9 mouse cellular contexts compared by ENCODE assay signal in genomic region chr16:31695286-31696020, GRCm38 (mm10). TPM values are rescaled to one million over a fixed set of nuclear protein-coding genes. Genes with fewer than 3 reads are reported as not detected.
DNase-seq lines count a peak whose midpoint lies in the region; ATAC-seq and TF ChIP-seq lines count a peak whose summit lies in the region.
"Had no signal": no experiment of that assay in that cellular context is flagged by ENCODE, and none has a peak within 500 bp of the region (broad histone marks: within the 10 kb centered on the region; RNA-seq: fewer than 3 reads in every experiment).

No protein-coding gene starts in this region.

- no peaks in the 10 kb centered on the region for H3K27me3 ChIP-seq in cerebellum, adult 2 months (ENCODE audit: control insufficient read depth, insufficient read depth, low read length)
- no peaks in the 10 kb centered on the region for H3K27me3 ChIP-seq in midbrain, embryonic 11.5 days (ENCODE audit: control insufficient read depth, insufficient read depth, low read length)
- no peaks in the 10 kb centered on the region for H3K27me3 ChIP-seq in midbrain, embryonic 10.5 days (ENCODE audit: low read depth, poor library complexity, severe bottlenecking)
- H3K27me3 ChIP-seq in stomach, embryonic 16.5 days (ENCODE audit: control insufficient read depth, insufficient read depth, low read length), result no peaks in the 10 kb centered on the region

- no peak for ATAC-seq in midbrain, embryonic 11.5 days (ENCODE audit: low FRiP score)
- ATAC-seq in stomach, embryonic 16.5 days (ENCODE audit: insufficient read depth, low FRiP score), result no peak
- ATAC-seq: liver, postnatal 0 days had no signal

- 23% methylated on average over 11 of the region's 11 CpGs for WGBS in cerebellum, adult 2 months
- 74% methylated on average over 11 of the region's 11 CpGs for WGBS in midbrain, embryonic 11.5 days
- 79% methylated on average over 11 of the region's 11 CpGs for WGBS in midbrain, embryonic 10.5 days
- 37% methylated on average over 11 of the region's 11 CpGs for WGBS in stomach, embryonic 16.5 days

- TF ChIP-seq CTCF in cerebellum, adult 2 months (IDR thresholded peaks at IDR 0.05; ENCODE audit: borderline replicate concordance, insufficient read depth, low read depth, low read length), result no peak

- DNase-seq in cerebellum, adult 2 months, result peak; percentile 42
- DNase-seq in cerebellum, adult 11-12 months, result no peak
- DNase-seq in midbrain, embryonic 11.5 days (ENCODE audit: low spot score, missing footprints), result peak; percentile 69
- DNase-seq in midbrain, embryonic 10.5 days (ENCODE audit: low spot score), result no peak
- DNase-seq in left cerebral cortex, postnatal 25 days (ENCODE audit: low spot score in 2 of 2), result peak; percentile 65 to 84
- no peak for DNase-seq in heart, postnatal 4 days
- DNase-seq in gastrocnemius, postnatal 10 days, result no peak
- DNase-seq: liver, postnatal 0 days had no signal

- peaks cover 8% of the 10 kb centered on the region; the same call in 1 of the 2 replicates for H3K4me1 ChIP-seq in cerebellum, adult 2 months (ENCODE audit: control insufficient read depth, insufficient read depth, low read length)
- no peaks in the 10 kb centered on the region for H3K4me1 ChIP-seq in midbrain, embryonic 11.5 days (ENCODE audit: control insufficient read depth, insufficient read depth, low read length)
- peaks cover 8% of the 10 kb centered on the region for H3K4me1 ChIP-seq in midbrain, embryonic 10.5 days
- peaks cover 14% of the 10 kb centered on the region for H3K4me1 ChIP-seq in stomach, embryonic 16.5 days (ENCODE audit: control insufficient read depth, insufficient read depth, low read length)

- H3K4me3 ChIP-seq in cerebellum, adult 2 months (replicated peaks; ENCODE audit: insufficient read depth, low read depth, low read length), result peak overlapping the region; percentile 56
- no peak overlapping the region for H3K4me3 ChIP-seq in midbrain, embryonic 11.5 days (ENCODE audit: low read depth, low read length)
- no peak overlapping the region for H3K4me3 ChIP-seq in midbrain, embryonic 10.5 days
- peak overlapping the region; percentile 28 for H3K4me3 ChIP-seq in stomach, embryonic 16.5 days (replicated peaks; ENCODE audit: low read length)

- TF ChIP-seq POLR2A in cerebellum, adult 2 months (IDR thresholded peaks at IDR 0.05; ENCODE audit: borderline replicate concordance, insufficient read depth, low read length), result no peak

- no peaks in the 10 kb centered on the region for H3K36me3 ChIP-seq in midbrain, embryonic 11.5 days (ENCODE audit: control insufficient read depth, insufficient read depth, low read length)
- H3K36me3 ChIP-seq in midbrain, embryonic 10.5 days, result no peaks in the 10 kb centered on the region
- no peaks in the 10 kb centered on the region for H3K36me3 ChIP-seq in stomach, embryonic 16.5 days (ENCODE audit: control insufficient read depth, insufficient read depth, low read length)

- no peak overlapping the region for H3K9ac ChIP-seq in midbrain, embryonic 11.5 days (ENCODE audit: low read length)
- H3K9ac ChIP-seq in stomach, embryonic 16.5 days (ENCODE audit: low read length), result 0 out of 2 replicates have a peak overlapping the region, but pooled peaks have one; percentile 48
- H3K9ac ChIP-seq: liver, postnatal 0 days had no signal

- no peaks in the 10 kb centered on the region for H3K9me3 ChIP-seq in midbrain, embryonic 11.5 days (ENCODE audit: control insufficient read depth, low read length)
- H3K9me3 ChIP-seq in midbrain, embryonic 10.5 days (replicated peaks), result no peaks in the 10 kb centered on the region
- no peaks in the 10 kb centered on the region for H3K9me3 ChIP-seq in stomach, embryonic 16.5 days (replicated peaks; ENCODE audit: control insufficient read depth, low read length)

- intact Hi-C loops in left cerebral cortex, postnatal 25 days (cut with DNase I), result loop anchor here (5.0 kb wide), 1 partner anchor 93 kb away; no protein-coding TSS in a partner anchor

- H3K27ac ChIP-seq in cerebellum, adult 2 months (ENCODE audit: insufficient read depth, low read length), result 0 out of 2 replicates have a peak overlapping the region, but pooled peaks have one; percentile 51
- no peak overlapping the region for H3K27ac ChIP-seq in midbrain, embryonic 11.5 days (ENCODE audit: low read depth, low read length)
- no peak overlapping the region for H3K27ac ChIP-seq in midbrain, embryonic 10.5 days (replicated peaks)
- H3K27ac ChIP-seq in stomach, embryonic 16.5 days (ENCODE audit: low read length), result peak overlapping the region; percentile 83

- H3K4me2 ChIP-seq in midbrain, embryonic 11.5 days, result no peak overlapping the region
- peak overlapping the region; percentile 45 for H3K4me2 ChIP-seq in stomach, embryonic 16.5 days (ENCODE audit: low read depth, low read length)

RNA-seq across cellular contexts. Expression of gene Dlg1, which starts 32.2 kb away (rescaled TPM):
- 82.2 and 85.9 TPM in 2 replicates for polyA plus RNA-seq in cerebellum, adult 2 months (2012; rRNA removed)
- 19.3 and 21.0 TPM in 2 replicates for polyA plus RNA-seq in midbrain, embryonic 11.5 days (2014; fragmentation: Nextera tagmentation; extraction: Ambion mirVana)
- 20.0 and 20.3 TPM in 2 replicates for polyA plus RNA-seq in midbrain, embryonic 10.5 days (2016; fragmentation: Nextera tagmentation; extraction: Ambion mirVana)
- 100 to 1,000 TPM; 188 to 190 TPM for total RNA-seq in left cerebral cortex, postnatal 25 days (2021)
- polyA plus RNA-seq in stomach, embryonic 16.5 days (2015; fragmentation: Nextera tagmentation; extraction: Ambion mirVana), result 24.7 and 26.6 TPM in 2 replicates
- 10 to 100 TPM; 42.0 to 43.5 TPM for total RNA-seq in heart, postnatal 4 days (2021)
- total RNA-seq in gastrocnemius, postnatal 10 days (2021), result 10 to 100 TPM; 33.1 to 39.4 TPM

Comparison
In these comparisons a context has a peak if more than half of its experiments do, and no peak if none do; other contexts are left out.
1. DNase-seq: peak in cerebellum, adult 2 months (2 of 2), midbrain, embryonic 11.5 days (single experiment) and left cerebral cortex, postnatal 25 days (2 of 2); none in cerebellum, adult 11-12 months (single experiment), midbrain, embryonic 10.5 days (single experiment), heart, postnatal 4 days (single experiment) and gastrocnemius, postnatal 10 days (single experiment).
2. H3K27ac ChIP-seq: peak in cerebellum, adult 2 months (single experiment) and stomach, embryonic 16.5 days (single experiment); none in midbrain, embryonic 11.5 days (single experiment) and midbrain, embryonic 10.5 days (single experiment).
3. H3K4me3 ChIP-seq: peak in cerebellum, adult 2 months (single experiment) and stomach, embryonic 16.5 days (single experiment); none in midbrain, embryonic 11.5 days (single experiment) and midbrain, embryonic 10.5 days (single experiment).